Mouse (Mus musculus) midbrain, embryonic 14.5 days (tissue): Measurements from ENCODE around the gene Nps. TPM values are rescaled to one million over a fixed set of nuclear protein-coding genes. Genes with fewer than 3 reads are reported as not detected.

Experiments
- ATAC-seq: fragments of 200-750 bp; cut with Nextera tagmentation; 2 replicates; pipeline ENCODE4 v1.8.0; 2017; ENCODE audit warnings: moderate number of reproducible peaks, moderate library complexity; ENCODE audit not compliant: low FRiP score, low TSS enrichment
- DNase-seq: peaks from one replicate; pipeline ENCODE4 v3.0.0-alpha.2; 2015
- H3K27ac ChIP-seq: fragments of 300-500 bp; sonication (generic); replicated peaks from 2 replicates; pipeline ENCODE4 v1.5.1; 2014; ENCODE audit warnings: mild to moderate bottlenecking, low read depth, low read length, moderate library complexity
- H3K27me3 ChIP-seq: fragments of 300-500 bp; sonication (generic); 2 replicates; pipeline ENCODE4 v1.6.1; 2014; ENCODE audit warnings: low read length, control low read depth, mixed read lengths; ENCODE audit not compliant: control insufficient read depth, insufficient read depth
- H3K36me3 ChIP-seq: fragments of 300-500 bp; sonication (generic); 2 replicates; pipeline ENCODE4 v1.6.1; 2014; ENCODE audit warnings: low read length, control low read depth; ENCODE audit not compliant: control insufficient read depth, insufficient read depth
- H3K4me1 ChIP-seq: fragments of 300-500 bp; sonication (generic); 2 replicates; pipeline ENCODE4 v1.6.1; 2014; ENCODE audit warnings: mild to moderate bottlenecking, antibody characterized with exemption, low read length, control low read depth; ENCODE audit not compliant: control insufficient read depth, insufficient read depth
- H3K4me2 ChIP-seq: fragments of 300-500 bp; sonication (generic); 2 replicates; pipeline ENCODE4 v1.6.1; 2014; ENCODE audit warnings: mild to moderate bottlenecking, low read length, moderate library complexity
- H3K4me3 ChIP-seq: fragments of 300-500 bp; sonication (generic); replicated peaks from 2 replicates; pipeline ENCODE4 v1.5.1; 2014; ENCODE audit warnings: low read depth, low read length
- H3K9ac ChIP-seq: fragments of 300-500 bp; sonication (generic); replicated peaks from 2 replicates; pipeline ENCODE4 v1.6.1; 2014; ENCODE audit warnings: mild to moderate bottlenecking, low read length, moderate library complexity
- H3K9me3 ChIP-seq: fragments of 300-500 bp; sonication (generic); 2 replicates; pipeline ENCODE4 v1.6.1; 2016; ENCODE audit warnings: low read length, control low read depth, mixed read lengths; ENCODE audit not compliant: control insufficient read depth
- WGBS: fragments of 180-500 bp; shearing (Covaris S2); extraction: QIAGEN DNeasy Blood & Tissue Kit; methylation state at CpG from one replicate; pipeline ENCODE4 v1.1.7; 2014; 5-methylcytosine and 5-hydroxymethylcytosine counted together
- polyA plus RNA-seq: library from polyadenylated mRNA; unstranded; fragments of >200 nt; fragmentation: Nextera tagmentation; extraction: Ambion mirVana; gene quantifications from 2 replicates; pipeline ENCODE4 v1.2.1, GENCODE M21; 2014

Gene Nps
- polyA plus RNA-seq, 1 experiment from 2014 or later: not detected

DNA sequence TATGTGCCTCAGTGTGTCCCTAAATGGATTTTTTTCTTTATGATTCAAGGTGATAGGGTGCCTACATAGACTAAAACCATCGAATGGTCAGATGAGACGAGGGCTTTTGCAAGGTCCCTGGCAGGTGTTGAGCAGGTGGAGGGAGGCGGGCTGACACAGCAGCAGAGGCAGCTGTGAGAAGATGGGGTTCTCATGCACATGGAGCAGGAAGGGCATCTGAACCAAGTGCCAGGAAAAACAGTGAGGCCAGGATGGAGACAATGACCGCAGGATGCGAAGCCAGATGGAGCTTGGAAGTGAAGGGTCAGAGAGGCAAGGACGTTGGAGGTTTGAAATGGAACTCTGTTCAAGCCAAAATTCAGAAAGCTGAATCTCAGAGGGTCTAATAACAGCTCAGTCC is 18.5 kb upstream of the Nps start:
- no peak for ATAC-seq
- no peaks in the 10 kb centered on the region for H3K27me3 ChIP-seq
- H3K9me3 ChIP-seq: no peaks in the 10 kb centered on the region
- H3K9ac ChIP-seq: no peak overlapping the region
- H3K36me3 ChIP-seq: no peaks in the 10 kb centered on the region
- DNase-seq: no peak
- H3K4me1 ChIP-seq: no peaks in the 10 kb centered on the region
- no peak overlapping the region for H3K27ac ChIP-seq
- 89% methylated on average over 6 of the region's 6 CpGs for WGBS
- no peak overlapping the region for H3K4me2 ChIP-seq
- no peak overlapping the region for H3K4me3 ChIP-seq

DNA sequence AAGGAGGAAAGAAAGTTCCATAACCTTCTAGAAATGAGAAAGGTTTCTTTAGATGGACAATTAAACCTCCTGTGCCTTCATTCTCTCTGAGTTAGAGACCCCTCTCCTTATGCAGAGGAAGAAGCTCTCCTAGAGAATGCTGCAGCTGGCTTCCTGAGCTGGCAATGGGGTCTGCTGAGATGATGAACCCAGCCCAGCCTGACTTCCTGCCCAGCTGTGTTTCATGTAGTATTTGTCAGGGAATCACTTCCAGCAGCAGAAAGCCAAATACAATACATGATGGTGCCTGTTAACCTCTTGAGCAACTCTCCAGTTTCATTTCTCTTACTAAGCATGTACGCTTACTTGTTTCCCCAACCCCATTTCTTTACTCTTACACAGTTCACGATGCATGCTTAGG is 17.9 kb upstream of the Nps start:
- H3K27ac ChIP-seq: no peak overlapping the region
- no peaks in the 10 kb centered on the region for H3K27me3 ChIP-seq
- no peak overlapping the region for H3K4me3 ChIP-seq
- H3K9ac ChIP-seq: no peak overlapping the region
- no peak for ATAC-seq
- H3K9me3 ChIP-seq: no peaks in the 10 kb centered on the region
- no peak for DNase-seq
- H3K4me2 ChIP-seq: no peak overlapping the region
- H3K4me1 ChIP-seq: no peaks in the 10 kb centered on the region
- H3K36me3 ChIP-seq: no peaks in the 10 kb centered on the region
- 93% methylated on average over 2 of the region's 2 CpGs for WGBS

DNA sequence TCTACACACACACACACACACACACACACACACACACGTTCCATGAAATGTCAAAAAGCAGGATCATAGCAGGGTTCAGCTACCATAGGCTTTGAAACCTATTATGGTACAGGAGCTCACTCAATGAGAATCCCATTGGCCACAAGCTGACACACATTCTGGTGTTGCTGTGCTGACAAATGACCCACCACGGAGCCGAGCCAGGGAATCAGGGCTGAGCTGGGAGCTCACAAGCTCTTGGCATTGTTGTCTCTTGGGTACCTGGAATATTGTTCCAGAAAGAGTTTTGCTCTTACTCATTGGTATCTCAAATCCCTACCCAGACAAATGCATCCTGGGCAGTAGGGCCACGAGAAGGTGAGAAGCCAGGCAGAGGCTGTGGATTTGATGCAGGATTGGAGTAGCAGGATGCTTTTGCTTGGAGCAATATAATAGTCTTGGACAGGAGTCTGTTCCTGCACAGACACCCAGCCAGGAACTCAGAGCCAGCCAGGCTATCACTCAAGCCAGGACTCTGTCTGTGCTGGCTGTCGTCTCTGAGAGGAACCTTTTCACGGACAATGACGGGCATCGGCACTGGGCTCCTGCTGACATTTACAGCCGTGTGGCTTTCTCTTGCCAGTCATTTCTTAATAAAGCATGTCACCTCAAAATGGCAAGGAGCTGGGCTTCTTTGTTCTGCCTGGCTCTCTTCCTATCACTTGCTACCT is 14.2 kb upstream of the Nps start:
- Histone ChIP-seq H3K27me3 (no peaks in the 10 kb centered on the region), H3K4me1 (no peaks in the 10 kb centered on the region), H3K9ac (no peak overlapping the region), H3K27ac (no peak overlapping the region), H3K4me3 (no peak overlapping the region), H3K9me3 (no peaks in the 10 kb centered on the region), H3K4me2 (no peak overlapping the region), H3K36me3 (no peaks in the 10 kb centered on the region)
- WGBS: 65% methylated on average over 9 of the region's 9 CpGs
- ATAC-seq: no peak
- no peak for DNase-seq

DNA sequence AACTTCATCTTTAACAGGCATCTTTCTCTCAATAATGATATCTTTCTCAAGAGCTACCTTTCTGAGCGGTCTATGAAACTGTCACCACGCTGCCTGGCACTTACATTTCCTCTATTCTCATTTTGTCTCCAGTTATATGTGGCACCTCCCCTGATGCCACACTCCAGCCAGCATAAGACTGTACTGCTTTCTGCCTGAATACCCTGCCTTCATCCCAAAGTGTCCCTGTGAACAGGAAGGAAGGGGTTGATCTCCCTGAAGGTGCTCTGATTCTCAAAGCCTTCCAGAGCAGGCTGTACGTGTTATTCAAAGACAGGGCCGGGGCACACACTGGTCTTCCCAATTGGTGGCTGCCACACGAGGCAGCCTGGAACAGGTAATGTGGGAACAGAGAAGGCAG is 12.1 kb upstream of the Nps start:
- DNase-seq (no peak), ATAC-seq (no peak)
- 83% methylated on average over 5 of the region's 5 CpGs for WGBS
- Histone ChIP-seq H3K9ac (no peak overlapping the region), H3K9me3 (no peaks in the 10 kb centered on the region), H3K4me2 (no peak overlapping the region), H3K36me3 (no peaks in the 10 kb centered on the region), H3K4me1 (no peaks in the 10 kb centered on the region), H3K27ac (no peak overlapping the region), H3K27me3 (no peaks in the 10 kb centered on the region), H3K4me3 (no peak overlapping the region)

DNA sequence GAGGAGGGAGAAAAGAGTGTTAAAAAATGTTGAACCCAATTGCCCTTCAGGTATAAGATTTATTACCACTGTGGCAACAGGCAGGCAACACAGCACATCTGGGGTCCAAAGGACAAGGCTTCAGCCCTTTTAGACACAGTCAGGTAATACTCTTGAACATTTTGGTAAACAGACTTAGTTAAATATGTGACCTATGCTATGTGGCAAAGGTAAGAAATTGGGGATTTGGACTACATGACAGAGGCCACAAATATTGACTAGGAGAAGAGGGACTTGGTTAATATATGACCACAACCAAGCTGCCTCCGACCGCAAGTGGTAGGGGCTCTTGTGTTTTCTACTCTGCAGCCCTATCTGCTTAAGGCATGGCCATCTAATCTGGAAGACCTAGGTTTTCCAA is 5.3 kb upstream of the Nps start:
- Histone ChIP-seq H3K4me1 (no peaks in the 10 kb centered on the region), H3K9me3 (0 out of 2 replicates have a peak, but pooled peaks cover 4% of the 10 kb centered on the region), H3K4me3 (no peak overlapping the region), H3K27ac (no peak overlapping the region), H3K9ac (no peak overlapping the region), H3K4me2 (no peak overlapping the region), H3K36me3 (no peaks in the 10 kb centered on the region), H3K27me3 (no peaks in the 10 kb centered on the region)
- DNase-seq (no peak), ATAC-seq (no peak)
- 97% methylated on average over 2 of the region's 2 CpGs for WGBS

DNA sequence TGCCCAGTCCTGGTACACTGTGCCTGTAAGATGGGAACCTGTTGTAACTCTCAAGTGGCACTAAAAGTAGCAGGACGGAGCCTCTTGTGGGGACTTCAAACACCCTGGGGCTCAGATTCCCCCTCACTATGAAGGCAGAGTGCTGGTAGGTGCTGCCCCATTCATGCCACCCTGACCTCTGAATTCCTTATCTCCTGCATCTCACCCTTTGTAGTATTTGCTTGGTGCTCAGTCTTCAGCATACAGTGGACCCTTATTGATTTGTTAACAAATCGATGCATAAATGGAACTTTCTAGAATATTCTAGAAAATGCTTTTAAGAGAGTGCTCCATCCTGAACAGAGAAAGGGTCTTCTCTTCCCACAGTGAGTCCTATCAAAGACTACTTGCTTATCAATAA is 4.1 kb upstream of the Nps start:
- 0 out of 2 replicates have a peak, but pooled peaks cover 4% of the 10 kb centered on the region for H3K9me3 ChIP-seq
- no peaks in the 10 kb centered on the region for H3K4me1 ChIP-seq
- WGBS: 97% methylated on average over 2 of the region's 2 CpGs
- DNase-seq: no peak
- no peak for ATAC-seq
- no peaks in the 10 kb centered on the region for H3K36me3 ChIP-seq
- no peak overlapping the region for H3K4me2 ChIP-seq
- no peak overlapping the region for H3K4me3 ChIP-seq
- no peaks in the 10 kb centered on the region for H3K27me3 ChIP-seq
- H3K27ac ChIP-seq: no peak overlapping the region
- no peak overlapping the region for H3K9ac ChIP-seq

DNA sequence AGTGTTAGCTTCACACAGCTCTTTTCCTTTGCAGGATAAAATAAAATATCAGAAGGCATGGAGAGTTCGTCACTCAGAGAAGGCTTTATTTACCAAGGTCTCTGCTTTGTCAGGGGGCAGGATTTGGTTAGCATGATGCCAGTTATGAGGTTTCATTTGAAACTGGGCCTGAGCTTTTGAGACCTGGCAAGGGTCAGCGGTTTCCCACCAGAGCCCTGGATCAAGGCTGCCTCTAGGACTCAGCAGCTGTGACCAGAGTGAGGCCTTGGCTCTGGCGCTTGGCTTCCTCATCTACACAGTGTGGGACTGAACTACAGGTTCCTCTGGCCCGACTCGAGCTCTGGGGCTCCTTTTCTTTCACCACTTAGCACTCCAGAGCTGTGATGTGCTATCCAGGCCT is 12.5 kb downstream of the Nps start:
- DNase-seq (no peak), ATAC-seq (no peak)
- H3K4me2 ChIP-seq: no peak overlapping the region
- no peaks in the 10 kb centered on the region for H3K9me3 ChIP-seq
- H3K36me3 ChIP-seq: no peaks in the 10 kb centered on the region
- no peak overlapping the region for H3K9ac ChIP-seq
- H3K4me3 ChIP-seq: no peak overlapping the region
- no peaks in the 10 kb centered on the region for H3K4me1 ChIP-seq
- 87% methylated on average over 5 of the region's 5 CpGs for WGBS
- H3K27me3 ChIP-seq: no peaks in the 10 kb centered on the region
- no peak overlapping the region for H3K27ac ChIP-seq

DNA sequence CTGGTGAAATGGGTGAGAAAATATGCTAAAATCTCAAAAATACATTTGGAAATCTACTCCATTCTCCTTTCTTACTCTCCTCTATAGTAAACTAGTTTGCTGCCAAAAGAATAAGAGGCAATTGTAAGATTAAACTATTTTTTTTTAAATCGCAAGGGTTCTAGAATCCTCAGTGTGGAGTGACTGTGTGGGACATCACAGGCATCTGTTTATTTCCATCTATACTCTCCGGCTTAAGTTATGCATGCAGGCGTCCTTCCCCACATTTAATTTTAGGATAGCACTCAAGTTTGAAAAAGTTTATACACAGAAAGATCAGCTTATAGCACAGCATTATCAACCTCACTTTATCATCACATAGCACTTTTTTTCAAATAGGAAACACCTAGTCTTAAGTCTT is 24.7 kb downstream of the Nps start:
- no peak overlapping the region for H3K9ac ChIP-seq
- no peak for DNase-seq
- H3K4me3 ChIP-seq: no peak overlapping the region
- 95% methylated on average over 3 of the region's 3 CpGs for WGBS
- no peak overlapping the region for H3K27ac ChIP-seq
- no peak overlapping the region for H3K4me2 ChIP-seq
- no peaks in the 10 kb centered on the region for H3K9me3 ChIP-seq
- no peaks in the 10 kb centered on the region for H3K4me1 ChIP-seq
- no peaks in the 10 kb centered on the region for H3K36me3 ChIP-seq
- ATAC-seq: no peak
- no peaks in the 10 kb centered on the region for H3K27me3 ChIP-seq

DNA sequence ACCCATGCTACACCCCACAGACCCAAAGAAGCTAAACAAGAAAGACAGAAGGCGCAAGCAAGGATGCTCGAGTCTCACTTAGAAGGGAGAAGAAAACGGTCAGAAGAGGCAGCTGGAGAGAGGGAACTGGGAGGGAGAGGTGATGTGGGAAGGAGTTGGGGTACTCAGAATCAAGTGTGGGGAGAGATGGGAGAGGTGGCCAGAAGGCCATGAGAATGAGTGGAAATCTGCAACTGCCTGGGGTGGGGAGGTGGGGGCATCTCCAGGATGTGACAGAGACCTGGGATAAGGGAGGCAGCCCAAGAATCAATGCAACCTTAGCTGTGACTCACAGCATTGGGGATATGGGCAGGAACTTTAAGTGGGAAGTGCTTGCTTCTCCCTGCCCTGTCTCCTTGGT is 31.5 kb downstream of the Nps start:
- ATAC-seq (no peak), DNase-seq (no peak)
- H3K4me3 ChIP-seq: no peak overlapping the region
- no peaks in the 10 kb centered on the region for H3K9me3 ChIP-seq
- H3K27ac ChIP-seq: no peak overlapping the region
- no peak overlapping the region for H3K4me2 ChIP-seq
- no peaks in the 10 kb centered on the region for H3K4me1 ChIP-seq
- no peaks in the 10 kb centered on the region for H3K27me3 ChIP-seq
- no peak overlapping the region for H3K9ac ChIP-seq
- H3K36me3 ChIP-seq: no peaks in the 10 kb centered on the region
- 94% methylated on average over 3 of the region's 3 CpGs for WGBS
